ENCODE assay signal across 17 mouse cellular contexts in genomic region chr7:110133988-110134387, GRCm38 (mm10).
"Had no signal": no experiment of that assay in that cellular context is flagged by ENCODE, and none has a peak within 500 bp of the region (broad histone marks: within the 10 kb centered on the region; RNA-seq: fewer than 3 reads in every experiment).

No protein-coding gene starts in this region.

- ATAC-seq: lung, postnatal 0 days; midbrain, embryonic 15.5 days had no signal

- H3K9ac ChIP-seq: liver, embryonic 13.5 days; lung, embryonic 14.5 days; midbrain, embryonic 12.5 days; midbrain, embryonic 15.5 days; neural tube, embryonic 13.5 days; stomach, embryonic 15.5 days had no signal

- H3K27ac ChIP-seq: kidney, postnatal 0 days; left cerebral cortex, adult 2 months; liver, embryonic 13.5 days; macrophage; midbrain, embryonic 12.5 days; midbrain, embryonic 15.5 days; neural tube, embryonic 13.5 days; stomach, embryonic 15.5 days had no signal

- H3K9me3 ChIP-seq: liver, embryonic 13.5 days; midbrain, embryonic 12.5 days; midbrain, embryonic 15.5 days; neural tube, embryonic 13.5 days; stomach, embryonic 15.5 days had no signal

- H3K36me3 ChIP-seq: midbrain, embryonic 15.5 days had no signal

- DNase-seq: kidney, adult 9 months; layer of hippocampus, postnatal 36 days; liver, embryonic 13.5 days; lung, embryonic 14.5 days; retina, postnatal 1 day; right cerebral cortex, postnatal 25 days; spleen, adult 18-20 months; thymus, postnatal 25 days had no signal

- H3K4me2 ChIP-seq: liver, embryonic 13.5 days; lung, embryonic 14.5 days; midbrain, embryonic 12.5 days; midbrain, embryonic 15.5 days; neural tube, embryonic 13.5 days; stomach, embryonic 15.5 days had no signal

- H3K4me3 ChIP-seq: left cerebral cortex, adult 2 months; liver, embryonic 13.5 days; midbrain, embryonic 12.5 days; midbrain, embryonic 15.5 days; myocyte; neural tube, embryonic 13.5 days; stomach, embryonic 15.5 days had no signal

- H3K27me3 ChIP-seq: liver, embryonic 13.5 days; midbrain, embryonic 12.5 days; midbrain, embryonic 15.5 days; neural tube, embryonic 13.5 days; stomach, embryonic 15.5 days had no signal

- H3K4me1 ChIP-seq: liver, embryonic 13.5 days; midbrain, embryonic 12.5 days; midbrain, embryonic 15.5 days; neural tube, embryonic 13.5 days; stomach, embryonic 15.5 days had no signal
